Mouse (Mus musculus): Measurements from ENCODE around the gene Acad11.

The Acad11 gene

GRCm38 (mm10) chr9:104152121-104152520, 88.9 kb downstream of the Acad11 start:
- DNase-seq = no peak

GRCm38 (mm10) chr9:104155100-104155715, 92.0 kb downstream of the Acad11 start:
- no peak for DNase-seq

GRCm38 (mm10) chr9:104156506-104156905, 93.3 kb downstream of the Acad11 start:
- no peak for DNase-seq

GRCm38 (mm10) chr9:104157291-104157690, 94.1 kb downstream of the Acad11 start:
- DNase-seq = no peak

- DNase-seq = no peak
Measured at GRCm38 (mm10) chr9:104161117-104161516, 97.9 kb downstream of the Acad11 start.

- DNase-seq = no peak
Measured at GRCm38 (mm10) chr9:104164194-104164593, 101.0 kb downstream of the Acad11 start.

- no peak for DNase-seq
Measured at GRCm38 (mm10) chr9:104165926-104166325, 102.7 kb downstream of the Acad11 start.

GRCm38 (mm10) chr9:104169986-104170385, 106.8 kb downstream of the Acad11 start:
- DNase-seq = no peak

GRCm38 (mm10) chr9:104171651-104172050, 108.5 kb downstream of the Acad11 start:
- no peak for DNase-seq

- no peak for DNase-seq
Measured at GRCm38 (mm10) chr9:104172342-104172741, 109.2 kb downstream of the Acad11 start.
